Mouse (Mus musculus) embryonic facial prominence, embryonic 11.5 days (tissue): ENCODE measurements around the gene Cct3. TPM values are rescaled to one million over a fixed set of nuclear protein-coding genes. Genes with fewer than 3 reads are reported as not detected.
"Not testable (repeated sequence)": the region's sequence is repeated elsewhere in the genome, so short reads cannot be mapped to it uniquely, and the experiment has no call there.

ENCODE experiments used
- ATAC-seq: fragments of 200-750 bp; cut with Nextera tagmentation; replicated peaks from 2 replicates; pipeline ENCODE4 v1.8.0; 2017; ENCODE audit warnings: low read depth; ENCODE audit not compliant: insufficient number of reproducible peaks, low FRiP score, low TSS enrichment
- DNase-seq: peaks from one replicate; pipeline ENCODE4 v3.0.0-alpha.2; 2015; ENCODE audit warnings: low spot score
- H3K27ac ChIP-seq: fragments of 300-500 bp; sonication (generic); replicated peaks from 2 replicates; pipeline ENCODE4 v1.5.1; 2014; ENCODE audit warnings: mild to moderate bottlenecking, low read depth, low read length, control low read depth
- H3K27me3 ChIP-seq: fragments of 300-500 bp; sonication (generic); 2 replicates; pipeline ENCODE4 v1.6.1; 2014; ENCODE audit warnings: mild to moderate bottlenecking, low read length, moderate library complexity, mixed read lengths; ENCODE audit not compliant: control insufficient read depth, insufficient read depth
- H3K36me3 ChIP-seq: fragments of 300-500 bp; sonication (generic); replicated peaks from 2 replicates; pipeline ENCODE4 v1.6.1; 2014; ENCODE audit warnings: low read depth, mild to moderate bottlenecking, low read length, moderate library complexity, mixed read lengths; ENCODE audit not compliant: control insufficient read depth, insufficient read depth
- H3K4me1 ChIP-seq: fragments of 300-500 bp; sonication (generic); 2 replicates; pipeline ENCODE4 v1.6.1; 2014; ENCODE audit warnings: low read length, mixed read lengths; ENCODE audit not compliant: control insufficient read depth, insufficient read depth
- H3K4me2 ChIP-seq: fragments of 300-500 bp; sonication (generic); 2 replicates; pipeline ENCODE4 v1.6.1; 2014; ENCODE audit warnings: low read depth, mild to moderate bottlenecking, control low read depth, low read length, moderate library complexity
- H3K4me3 ChIP-seq: fragments of 300-500 bp; sonication (generic); 2 replicates; pipeline ENCODE4 v1.5.1; 2014; ENCODE audit warnings: low read depth, low read length, control low read depth
- H3K9ac ChIP-seq: fragments of 300-500 bp; sonication (generic); replicated peaks from 2 replicates; pipeline ENCODE4 v1.6.1; 2014; ENCODE audit warnings: mild to moderate bottlenecking, control low read depth, low read length
- H3K9me3 ChIP-seq: fragments of 300-500 bp; sonication (generic); replicated peaks from 2 replicates; pipeline ENCODE4 v1.6.1; 2016; ENCODE audit warnings: mild to moderate bottlenecking, low read length, inconsistent platforms, mixed read lengths; ENCODE audit not compliant: control insufficient read depth
- WGBS: fragments of 180-500 bp; shearing (Covaris S2); extraction: QIAGEN DNeasy Blood & Tissue Kit; methylation state at CpG from one replicate; pipeline ENCODE4 v1.1.7; 2014; 5-methylcytosine and 5-hydroxymethylcytosine counted together
- polyA plus RNA-seq: library from polyadenylated mRNA; unstranded; fragments of >200 nt; fragmentation: Nextera tagmentation; extraction: Ambion mirVana; gene quantifications from 2 replicates; pipeline ENCODE4 v1.2.1, GENCODE M21; 2014

The Cct3 gene
- polyA plus RNA-seq, 1 experiment from 2014 or later, result 788 TPM

GRCm38 (mm10) chr3:88365705-88366361 lies 68.9 kb downstream of the Cct3 start:
- no peak for DNase-seq
- H3K27ac ChIP-seq, result no peak overlapping the region
- ATAC-seq, result no peak
- no peaks in the 10 kb centered on the region for H3K9me3 ChIP-seq
- peaks cover 18% of the 10 kb centered on the region for H3K27me3 ChIP-seq
- no peak overlapping the region for H3K4me2 ChIP-seq
- no peak overlapping the region for H3K4me3 ChIP-seq
- no peak overlapping the region for H3K9ac ChIP-seq
- 33% methylated on average over 34 of the region's 34 CpGs for WGBS
- no peaks in the 10 kb centered on the region for H3K4me1 ChIP-seq
- peaks cover 4% of the 10 kb centered on the region for H3K36me3 ChIP-seq

GRCm38 (mm10) chr3:88366830-88367428 lies 70.0 kb downstream of the Cct3 start:
- not testable (repeated sequence) for H3K9ac ChIP-seq, H3K4me3 ChIP-seq, H3K4me1 ChIP-seq, H3K9me3 ChIP-seq, H3K27ac ChIP-seq, H3K36me3 ChIP-seq
- DNase-seq (peak; percentile 30), ATAC-seq (peak; percentile 86)
- peak overlapping the region; percentile 29 for H3K4me2 ChIP-seq
- 4% methylated on average over 18 of the region's 22 CpGs for WGBS
- H3K27me3 ChIP-seq, result peaks cover 18% of the 10 kb centered on the region

- 0 out of 2 replicates have a peak, but pooled peaks have one; percentile 27 for ATAC-seq
- H3K36me3 ChIP-seq, H3K27ac ChIP-seq, H3K4me2 ChIP-seq, H3K4me1 ChIP-seq, H3K4me3 ChIP-seq, DNase-seq, H3K9me3 ChIP-seq, H3K9ac ChIP-seq: not testable (repeated sequence)
- 52% methylated on average over 3 of the region's 7 CpGs for WGBS
- H3K27me3 ChIP-seq, result peaks cover 18% of the 10 kb centered on the region
Observed at GRCm38 (mm10) chr3:88367517-88367916, 70.6 kb downstream of the Cct3 start.

- not testable (repeated sequence) for H3K27ac ChIP-seq, H3K36me3 ChIP-seq, ATAC-seq, H3K4me1 ChIP-seq, H3K9ac ChIP-seq, H3K9me3 ChIP-seq, H3K4me3 ChIP-seq, H3K4me2 ChIP-seq, DNase-seq
- H3K27me3 ChIP-seq, result peaks cover 18% of the 10 kb centered on the region
- 86% methylated on average over 7 of the region's 7 CpGs for WGBS
Observed at GRCm38 (mm10) chr3:88368511-88368910, 71.6 kb downstream of the Cct3 start.

Other genes with a start within 250 kb of the Cct3 start
- 157 and 169 TPM in 2 replicates for gene Naxe, start 238.6 kb upstream of the Cct3 start, polyA plus RNA-seq
- 0.08 and 0.11 TPM in 2 replicates for gene Ttc24, start 218.8 kb upstream of the Cct3 start, polyA plus RNA-seq
- gene Iqgap3, start 215.1 kb upstream of the Cct3 start, polyA plus RNA-seq, result 17.8 and 18.1 TPM in 2 replicates
- 11.5 and 12.5 TPM in 2 replicates for gene Mef2d, start 154.7 kb upstream of the Cct3 start, polyA plus RNA-seq
- gene Rhbg, start 42.4 kb upstream of the Cct3 start, polyA plus RNA-seq, result 0.25 and 0.26 TPM in 2 replicates
- gene Gm38392, start 9.9 kb upstream of the Cct3 start, polyA plus RNA-seq, result 0.36 TPM in 1 of 2 replicates, not detected in the other
- 9.8 and 13.1 TPM in 2 replicates for gene Tsacc, start 117 bp upstream of the Cct3 start, polyA plus RNA-seq
- gene Glmp, start 27.9 kb downstream of the Cct3 start, polyA plus RNA-seq, result 77.9 and 87.3 TPM in 2 replicates
- gene Tmem79, start 39.0 kb downstream of the Cct3 start, polyA plus RNA-seq, result 2.1 and 2.8 TPM in 2 replicates
- 33.3 and 39.3 TPM in 2 replicates for gene Smg5, start 39.1 kb downstream of the Cct3 start, polyA plus RNA-seq
- gene Paqr6, start 67.5 kb downstream of the Cct3 start, polyA plus RNA-seq, result 0.60 and 0.82 TPM in 2 replicates
- 0.32 TPM in 1 of 2 replicates, not detected in the other for gene Bglap3, start 75.6 kb downstream of the Cct3 start, polyA plus RNA-seq
- not detected in 2 replicates for gene Bglap2, start 81.6 kb downstream of the Cct3 start, polyA plus RNA-seq
- 0.57 TPM in 1 of 2 replicates, not detected in the other for gene Bglap, start 87.3 kb downstream of the Cct3 start, polyA plus RNA-seq
- gene Pmf1, start 113.2 kb downstream of the Cct3 start, polyA plus RNA-seq, result 157 and 161 TPM in 2 replicates
- 17.1 and 19.2 TPM in 2 replicates for gene Slc25a44, start 128.0 kb downstream of the Cct3 start, polyA plus RNA-seq
- gene Sema4a, start 164.1 kb downstream of the Cct3 start, polyA plus RNA-seq, result 5.3 and 6.5 TPM in 2 replicates
- gene Lmna, start 212.8 kb downstream of the Cct3 start, polyA plus RNA-seq, result 28.7 and 30.5 TPM in 2 replicates
- gene Mex3a, start 235.3 kb downstream of the Cct3 start, polyA plus RNA-seq, result 40.1 and 41.0 TPM in 2 replicates